Mouse (Mus musculus) lung, embryonic 15.5 days (tissue): Measurements from ENCODE around the gene Osgin1. TPM values are rescaled to one million over a fixed set of nuclear protein-coding genes. Genes with fewer than 3 reads are reported as not detected.

Experiments used
- ATAC-seq: fragments of 200-750 bp; cut with Nextera tagmentation; 2 replicates; pipeline ENCODE4 v1.8.0; 2017; ENCODE audit warnings: moderate number of reproducible peaks, borderline replicate concordance; ENCODE audit not compliant: low FRiP score, low TSS enrichment; ENCODE audit errors: extremely low read depth
- H3K27ac ChIP-seq: fragments of 300-500 bp; sonication (generic); 2 replicates; pipeline ENCODE4 v1.5.1; 2015; ENCODE audit warnings: moderate library complexity, mild to moderate bottlenecking, inconsistent platforms
- H3K27me3 ChIP-seq: fragments of 300-500 bp; sonication (generic); 2 replicates; pipeline ENCODE4 v1.6.1; 2015; ENCODE audit warnings: inconsistent platforms
- H3K36me3 ChIP-seq: fragments of 300-500 bp; sonication (generic); 2 replicates; pipeline ENCODE4 v1.6.1; 2015; ENCODE audit warnings: inconsistent platforms
- H3K4me1 ChIP-seq: fragments of 300-500 bp; sonication (generic); 2 replicates; pipeline ENCODE4 v1.6.1; 2015; ENCODE audit warnings: inconsistent platforms
- H3K4me2 ChIP-seq: fragments of 300-500 bp; sonication (generic); 2 replicates; pipeline ENCODE4 v1.6.1; 2015; ENCODE audit warnings: inconsistent platforms, mild to moderate bottlenecking, moderate library complexity
- H3K4me3 ChIP-seq: fragments of 300-500 bp; sonication (generic); 2 replicates; pipeline ENCODE4 v1.5.1; 2015; ENCODE audit warnings: mild to moderate bottlenecking, inconsistent platforms
- H3K9ac ChIP-seq: fragments of 300-500 bp; sonication (generic); 2 replicates; pipeline ENCODE4 v1.6.1; 2015; ENCODE audit warnings: inconsistent platforms
- H3K9me3 ChIP-seq: fragments of 300-500 bp; sonication (generic); 2 replicates; pipeline ENCODE4 v1.6.1; 2016; ENCODE audit warnings: inconsistent platforms
- WGBS: fragments of 180-500 bp; shearing (Covaris S2); methylation state at CpG from one replicate; pipeline ENCODE4 v1.1.7; 2015; 5-methylcytosine and 5-hydroxymethylcytosine counted together
- polyA plus RNA-seq: library from polyadenylated mRNA; unstranded; fragments of >200 nt; fragmentation: Nextera tagmentation; extraction: Ambion mirVana; gene quantifications from 2 replicates; pipeline ENCODE4 v1.2.1, GENCODE M21; 2015

The Osgin1 gene
- polyA plus RNA-seq, 1 experiment from 2014 or later: 1.7 TPM

- Histone ChIP-seq H3K27ac (no peak overlapping the region), H3K4me2 (no peak overlapping the region), H3K36me3 (no peaks in the 10 kb centered on the region), H3K9me3 (no peaks in the 10 kb centered on the region), H3K4me1 (peaks cover 30% of the 10 kb centered on the region), H3K27me3 (no peaks in the 10 kb centered on the region), H3K9ac (no peak overlapping the region), H3K4me3 (no peak overlapping the region)
- ATAC-seq: no peak
- 87% methylated on average over 10 of the region's 10 CpGs for whole genome bisulfite sequencing
Measured at GRCm38 (mm10) chr8:119436331-119436730, 2.4 kb downstream of the Osgin1 start.

GRCm38 (mm10) chr8:119436933-119437332 is 3.0 kb downstream of the Osgin1 start:
- H3K4me3 ChIP-seq: no peak overlapping the region
- ATAC-seq: peak; percentile 21; the same call in 1 of the 2 replicates
- no peaks in the 10 kb centered on the region for H3K27me3 ChIP-seq
- WGBS: 14% methylated on average over 9 of the region's 9 CpGs
- no peaks in the 10 kb centered on the region for H3K36me3 ChIP-seq
- no peak overlapping the region for H3K27ac ChIP-seq
- H3K4me1 ChIP-seq: peaks cover 30% of the 10 kb centered on the region
- peak overlapping the region; percentile 11; the same call in 1 of the 2 replicates for H3K4me2 ChIP-seq
- H3K9me3 ChIP-seq: no peaks in the 10 kb centered on the region
- no peak overlapping the region for H3K9ac ChIP-seq

- Histone ChIP-seq H3K4me2 (0 out of 2 replicates have a peak overlapping the region, but pooled peaks have one; percentile 11), H3K4me1 (peaks cover 30% of the 10 kb centered on the region), H3K36me3 (no peaks in the 10 kb centered on the region), H3K27ac (no peak overlapping the region), H3K9ac (no peak overlapping the region), H3K9me3 (no peaks in the 10 kb centered on the region), H3K27me3 (no peaks in the 10 kb centered on the region), H3K4me3 (no peak overlapping the region)
- no peak for ATAC-seq
- WGBS: 68% methylated on average over 11 of the region's 11 CpGs
Measured at GRCm38 (mm10) chr8:119437506-119437905, 3.6 kb downstream of the Osgin1 start.

GRCm38 (mm10) chr8:119438876-119439275 is 5.0 kb downstream of the Osgin1 start:
- 67% methylated on average over 6 of the region's 6 CpGs for WGBS
- H3K27me3 ChIP-seq: no peaks in the 10 kb centered on the region
- H3K27ac ChIP-seq: no peak overlapping the region

GRCm38 (mm10) chr8:119439424-119439823 is 5.5 kb downstream of the Osgin1 start:
- Histone ChIP-seq H3K27ac (no peak overlapping the region), H3K27me3 (no peaks in the 10 kb centered on the region), H3K4me3 (no peak overlapping the region), H3K9me3 (no peaks in the 10 kb centered on the region), H3K9ac (no peak overlapping the region), H3K4me1 (peaks cover 30% of the 10 kb centered on the region), H3K36me3 (no peaks in the 10 kb centered on the region), H3K4me2 (no peak overlapping the region)
- WGBS: 92% methylated on average over 2 of the region's 2 CpGs
- no peak for ATAC-seq

More at GRCm38 (mm10) chr8:119438876-119439275, 5.0 kb downstream of the Osgin1 start:
- Histone ChIP-seq H3K9ac (no peak overlapping the region), H3K4me1 (peaks cover 30% of the 10 kb centered on the region), H3K4me3 (no peak overlapping the region), H3K36me3 (no peaks in the 10 kb centered on the region), H3K4me2 (no peak overlapping the region), H3K9me3 (no peaks in the 10 kb centered on the region)
- ATAC-seq: no peak

- Histone ChIP-seq H3K27ac (peak overlapping the region; percentile 62), H3K4me2 (no peak overlapping the region), H3K9ac (no peak overlapping the region), H3K27me3 (0 out of 2 replicates have a peak, but pooled peaks cover 2% of the 10 kb centered on the region), H3K4me3 (no peak overlapping the region), H3K9me3 (no peaks in the 10 kb centered on the region), H3K36me3 (no peaks in the 10 kb centered on the region), H3K4me1 (peaks cover 30% of the 10 kb centered on the region)
- ATAC-seq: 0 out of 2 replicates have a peak, but pooled peaks have one; percentile 6
- WGBS: 64% methylated on average over 7 of the region's 7 CpGs
Measured at GRCm38 (mm10) chr8:119439893-119440249, 5.9 kb downstream of the Osgin1 start.

GRCm38 (mm10) chr8:119440250-119440951 is 6.5 kb downstream of the Osgin1 start:
- ATAC-seq: peak; percentile 60; the same call in 1 of the 2 replicates
- Histone ChIP-seq H3K9ac (no peak overlapping the region), H3K27ac (peak overlapping the region; percentile 62), H3K36me3 (no peaks in the 10 kb centered on the region), H3K9me3 (no peaks in the 10 kb centered on the region), H3K4me1 (peaks cover 30% of the 10 kb centered on the region), H3K4me2 (peak overlapping the region; percentile 35), H3K27me3 (0 out of 2 replicates have a peak, but pooled peaks cover 2% of the 10 kb centered on the region), H3K4me3 (no peak overlapping the region)
- 14% methylated on average over 16 of the region's 16 CpGs for WGBS

- no peaks in the 10 kb centered on the region for H3K36me3 ChIP-seq
- H3K9me3 ChIP-seq: no peaks in the 10 kb centered on the region
- 44% methylated on average over 1 of the region's 1 CpGs for WGBS
- H3K27ac ChIP-seq: no peak overlapping the region
- no peak overlapping the region for H3K9ac ChIP-seq
- no peak overlapping the region for H3K4me3 ChIP-seq
- H3K4me1 ChIP-seq: peaks cover 32% of the 10 kb centered on the region
- ATAC-seq: peak; percentile 6; the same call in 1 of the 2 replicates
- 0 out of 2 replicates have a peak, but pooled peaks cover 2% of the 10 kb centered on the region for H3K27me3 ChIP-seq
- peak overlapping the region; percentile 35 for H3K4me2 ChIP-seq
Measured at GRCm38 (mm10) chr8:119440952-119441270, 7.0 kb downstream of the Osgin1 start.

GRCm38 (mm10) chr8:119442013-119442412 is 8.1 kb downstream of the Osgin1 start:
- H3K27ac ChIP-seq: no peak overlapping the region
- H3K9me3 ChIP-seq: no peaks in the 10 kb centered on the region
- H3K9ac ChIP-seq: no peak overlapping the region
- no peak overlapping the region for H3K4me3 ChIP-seq
- no peak overlapping the region for H3K4me2 ChIP-seq
- 53% methylated on average over 5 of the region's 5 CpGs for whole genome bisulfite sequencing
- H3K27me3 ChIP-seq: peaks cover 11% of the 10 kb centered on the region
- no peak for ATAC-seq
- no peaks in the 10 kb centered on the region for H3K36me3 ChIP-seq
- H3K4me1 ChIP-seq: peaks cover 33% of the 10 kb centered on the region

GRCm38 (mm10) chr8:119442970-119443369 is 9.0 kb downstream of the Osgin1 start:
- H3K9me3 ChIP-seq: no peaks in the 10 kb centered on the region
- H3K4me3 ChIP-seq: no peak overlapping the region
- H3K9ac ChIP-seq: no peak overlapping the region
- H3K27ac ChIP-seq: no peak overlapping the region
- H3K36me3 ChIP-seq: no peaks in the 10 kb centered on the region
- H3K4me2 ChIP-seq: no peak overlapping the region
- ATAC-seq: no peak
- peaks cover 35% of the 10 kb centered on the region for H3K4me1 ChIP-seq
- peaks cover 20% of the 10 kb centered on the region for H3K27me3 ChIP-seq
- 87% methylated on average over 8 of the region's 8 CpGs for WGBS

- H3K9ac ChIP-seq: peak within 1 kb of the TSS; percentile 51
- peak; percentile 58 for ATAC-seq
- 1% methylated on average over 37 of the region's 52 CpGs for WGBS
- peaks cover 44% of the 10 kb centered on the region for H3K27me3 ChIP-seq
- no peaks in the 10 kb centered on the region for H3K36me3 ChIP-seq
- H3K9me3 ChIP-seq: no peaks in the 10 kb centered on the region
- H3K27ac ChIP-seq: no peak within 1 kb of the TSS
- peak within 1 kb of the TSS; percentile 99 for H3K4me2 ChIP-seq
- peaks cover 13% of the 10 kb centered on the region for H3K4me1 ChIP-seq
- H3K4me3 ChIP-seq: peak within 1 kb of the TSS; percentile 59
Measured at GRCm38 (mm10) chr8:119446211-119446989, 12.5 kb downstream of the Osgin1 start, which contains the start of gene Necab2. Gene Necab2, plus strand, starts transcription at chr8:119446719.
